Mouse (Mus musculus) skeletal muscle tissue, postnatal 0 days (tissue): Measurements from ENCODE around the gene Olfr766-ps1. TPM values are rescaled to one million over a fixed set of nuclear protein-coding genes. Genes with fewer than 3 reads are reported as not detected.

Experiments used
- polyA plus RNA-seq: library from polyadenylated mRNA; unstranded; fragments of >200 nt; fragmentation: Nextera tagmentation; extraction: Ambion mirVana; gene quantifications from 2 replicates; pipeline ENCODE4 v1.2.1, GENCODE M21; 2015

Gene Olfr766-ps1
- not detected in 2 replicates for polyA plus RNA-seq

GRCm38 (mm10) chr10:129068877-129069276 lies at the start of gene Olfr766-ps1:
Olfr766-ps1 (minus strand) TSS chr10:129068977.

GRCm38 (mm10) chr10:129117761-129118160 lies 49.0 kb upstream of the Olfr766-ps1 start, which contains the start of gene Olfr769:
Olfr769 (minus strand) TSS chr10:129117861.

GRCm38 (mm10) chr10:129099275-129099674 lies 30.5 kb upstream of the Olfr766-ps1 start, which contains the start of gene Olfr768:
Olfr768 (minus strand) TSS chr10:129099375.

GRCm38 (mm10) chr10:129082810-129083209 lies 14.0 kb upstream of the Olfr766-ps1 start, which contains the start of gene Olfr767:
Olfr767 (minus strand) TSS chr10:129082910.

GRCm38 (mm10) chr10:129049898-129050297 lies 18.9 kb downstream of the Olfr766-ps1 start, which contains the start of gene Olfr765:
Olfr765 (minus strand) TSS chr10:129049998.

GRCm38 (mm10) chr10:129039796-129040195 lies 29.0 kb downstream of the Olfr766-ps1 start, which contains the start of gene Olfr764-ps1:
Olfr764-ps1 (minus strand) TSS chr10:129039896.

Other genes with a start within 250 kb of the Olfr766-ps1 start
- 14.4 and 18.7 TPM in 2 replicates for gene Ormdl2, start 247.3 kb downstream of the Olfr766-ps1 start, polyA plus RNA-seq
- gene Gdf11, start 177.3 kb downstream of the Olfr766-ps1 start, polyA plus RNA-seq, result 1.7 and 2.1 TPM in 2 replicates
- 697 and 764 TPM in 2 replicates for gene Cd63, start 168.0 kb downstream of the Olfr766-ps1 start, polyA plus RNA-seq
- 15.9 and 16.8 TPM in 2 replicates for gene Rdh5, start 146.1 kb downstream of the Olfr766-ps1 start, polyA plus RNA-seq
- gene Bloc1s1, start 144.9 kb downstream of the Olfr766-ps1 start, polyA plus RNA-seq, result 280 and 296 TPM in 2 replicates
- 80.0 and 81.3 TPM in 2 replicates for gene Itga7, start 135.2 kb downstream of the Olfr766-ps1 start, polyA plus RNA-seq
- 0.12 and 1.8 TPM in 2 replicates for gene Mettl7b, start 108.0 kb downstream of the Olfr766-ps1 start, polyA plus RNA-seq
- gene Olfr9, start 79.5 kb downstream of the Olfr766-ps1 start, polyA plus RNA-seq, result not detected in 2 replicates
- gene Olfr763, start 58.2 kb downstream of the Olfr766-ps1 start, polyA plus RNA-seq, result not detected in 2 replicates
- gene Olfr764-ps1, start 29.1 kb downstream of the Olfr766-ps1 start, polyA plus RNA-seq, result not detected in 2 replicates
- gene Olfr765, start 19.0 kb downstream of the Olfr766-ps1 start, polyA plus RNA-seq, result not detected in 2 replicates
- gene Olfr767, start 13.9 kb upstream of the Olfr766-ps1 start, polyA plus RNA-seq, result not detected in 2 replicates
- gene Olfr768, start 30.4 kb upstream of the Olfr766-ps1 start, polyA plus RNA-seq, result not detected in 2 replicates
- gene Olfr769, start 48.9 kb upstream of the Olfr766-ps1 start, polyA plus RNA-seq, result not detected in 2 replicates
- not detected in 2 replicates for gene Olfr770, start 70.0 kb upstream of the Olfr766-ps1 start, polyA plus RNA-seq
- gene Olfr771, start 95.8 kb upstream of the Olfr766-ps1 start, polyA plus RNA-seq, result not detected in 2 replicates
- not detected in 2 replicates for gene Olfr772, start 108.9 kb upstream of the Olfr766-ps1 start, polyA plus RNA-seq
- gene Olfr773, start 118.4 kb upstream of the Olfr766-ps1 start, polyA plus RNA-seq, result not detected in 2 replicates
- gene Olfr774, start 167.2 kb upstream of the Olfr766-ps1 start, polyA plus RNA-seq, result not detected in 2 replicates
- not detected in 2 replicates for gene Olfr775, start 179.4 kb upstream of the Olfr766-ps1 start, polyA plus RNA-seq
- gene Olfr776, start 190.2 kb upstream of the Olfr766-ps1 start, polyA plus RNA-seq, result not detected in 2 replicates
- not detected in 2 replicates for gene Olfr777, start 202.5 kb upstream of the Olfr766-ps1 start, polyA plus RNA-seq
- not detected in 2 replicates for gene Olfr780, start 249.1 kb upstream of the Olfr766-ps1 start, polyA plus RNA-seq